Mouse (Mus musculus) MEL (cell line): Measurements from ENCODE around the gene Galns.

Source experiments
- BHLHE40 ChIP-seq: IDR thresholded peaks from 2 replicates; pipeline ENCODE4 v1.6.1; 2012; ENCODE audit warnings: low read depth, mild to moderate bottlenecking, inconsistent platforms, low read length, improper control_type of control experiment, borderline replicate concordance
- CTCF ChIP-seq, 3 experiments: IDR thresholded peaks in 2 of 3; conservative IDR thresholded peaks in 1 of 3; 2 replicates each; pipeline ENCODE4 v1.5.1; 2011 to 2012; ENCODE audit warnings: low read length in 3 of 3, low read depth in 2 of 3, mild to moderate bottlenecking in 2 of 3, improper control_type of control experiment in 1 of 3, inconsistent platforms in 1 of 3, mixed read lengths in 1 of 3, moderate library complexity in 1 of 3; ENCODE audit not compliant: control insufficient read depth in 1 of 3, insufficient read depth in 1 of 3, poor library complexity in 1 of 3, severe bottlenecking in 1 of 3
- HCFC1 ChIP-seq: IDR thresholded peaks from 2 replicates; pipeline ENCODE4 v1.6.1; 2012; ENCODE audit warnings: low read depth, mild to moderate bottlenecking, inconsistent platforms, low read length, improper control_type of control experiment, moderate library complexity
- MAX ChIP-seq: IDR thresholded peaks from 2 replicates; pipeline ENCODE4 v1.6.1; 2011; ENCODE audit warnings: low read length, improper control_type of control experiment
- MAZ ChIP-seq: IDR thresholded peaks from 2 replicates; pipeline ENCODE4 v1.6.1; 2012; ENCODE audit warnings: low read depth, mild to moderate bottlenecking, inconsistent platforms, low read length, improper control_type of control experiment
- MYC ChIP-seq: IDR thresholded peaks from 2 replicates; pipeline ENCODE4 v1.6.1; 2011; ENCODE audit warnings: low read depth, mild to moderate bottlenecking, low read length, improper control_type of control experiment, moderate library complexity
- POLR2AphosphoS2 ChIP-seq: IDR thresholded peaks from 2 replicates; pipeline ENCODE4 v1.6.1; 2011; ENCODE audit warnings: low read length, improper control_type of control experiment
- SMC3 ChIP-seq: IDR thresholded peaks from 2 replicates; pipeline ENCODE4 v1.6.1; 2011; ENCODE audit warnings: low read depth, low read length, improper control_type of control experiment
- USF2 ChIP-seq, 2 experiments: IDR thresholded peaks; 2 replicates each; pipeline ENCODE4 v1.6.1; 2011 to 2012; ENCODE audit warnings: improper control_type of control experiment in 2 of 2, low read length in 2 of 2, borderline replicate concordance in 1 of 2, inconsistent platforms in 1 of 2, low read depth in 1 of 2, mild to moderate bottlenecking in 1 of 2; ENCODE audit not compliant: insufficient read depth in 1 of 2
- ZC3H11A ChIP-seq: IDR thresholded peaks from 2 replicates; pipeline ENCODE4 v1.6.1; 2012; ENCODE audit warnings: low read depth, mild to moderate bottlenecking, inconsistent platforms, low read length, improper control_type of control experiment
- ZNF384 ChIP-seq: IDR thresholded peaks from 2 replicates; pipeline ENCODE4 v1.6.1; 2012; ENCODE audit warnings: low read depth, mild to moderate bottlenecking, inconsistent platforms, low read length, improper control_type of control experiment

GRCm38 (mm10) chr8:122568109-122568504, 43.2 kb downstream of the Galns start:
- TF ChIP-seq MAZ (no peak), HCFC1 (no peak), ZC3H11A (no peak), MYC (no peak), MAX (no peak), POLR2AphosphoS2 (no peak), SMC3 (no peak), BHLHE40 (no peak), CTCF (IDR thresholded peaks at IDR 0.05 in 2 of 3, conservative IDR thresholded peaks at IDR 0.05 in 1 of 3; ENCODE audit: control insufficient read depth in 1 of 3, insufficient read depth in 1 of 3, low read depth in 2 of 3, low read length in 3 of 3, poor library complexity in 1 of 3, severe bottlenecking in 1 of 3) (no peak), USF2 (IDR thresholded peaks at IDR 0.05; ENCODE audit: borderline replicate concordance in 1 of 2, insufficient read depth in 1 of 2, low read depth in 1 of 2, low read length in 2 of 2) (no peak), ZNF384 (no peak)
